Mouse (Mus musculus): ENCODE results near the gene Tjp2. TPM values are rescaled to one million over a fixed set of nuclear protein-coding genes. Genes with fewer than 3 reads are reported as not detected.

The Tjp2 gene
- polyA plus RNA-seq, 1 experiment, result 19.3 TPM

GRCm38 (mm10) chr19:24134144-24134911, 90.5 kb downstream of the Tjp2 start:
- H3K27me3 ChIP-seq (ENCODE audit: control insufficient read depth, insufficient read depth, low read length), result no peaks in the 10 kb centered on the region
- H3K4me3 ChIP-seq (ENCODE audit: control insufficient read depth, low read depth, low read length), result no peak overlapping the region
- no peaks in the 10 kb centered on the region for H3K36me3 ChIP-seq (ENCODE audit: control insufficient read depth, insufficient read depth, low read length)
- H3K4me1 ChIP-seq (ENCODE audit: control insufficient read depth, insufficient read depth, low read length), result peaks cover 3% of the 10 kb centered on the region
- H3K27ac ChIP-seq (ENCODE audit: control insufficient read depth, insufficient read depth, low read depth, low read length), result no peak overlapping the region
- no peak for TF ChIP-seq POLR2A (IDR thresholded peaks at IDR 0.05; ENCODE audit: control insufficient read depth, low read depth, low read length)
- TF ChIP-seq CTCF (IDR thresholded peaks at IDR 0.05; ENCODE audit: control insufficient read depth, insufficient read depth, insufficient replicate concordance, low read depth, low read length), result no peak

GRCm38 (mm10) chr19:24123534-24124290, 101.1 kb downstream of the Tjp2 start:
- Histone ChIP-seq H3K36me3 (ENCODE audit: control insufficient read depth, insufficient read depth, low read length) (no peaks in the 10 kb centered on the region), H3K27me3 (ENCODE audit: control insufficient read depth, insufficient read depth, low read length) (no peaks in the 10 kb centered on the region), H3K27ac (ENCODE audit: control insufficient read depth, insufficient read depth, low read depth, low read length) (no peak overlapping the region), H3K4me1 (ENCODE audit: control insufficient read depth, insufficient read depth, low read length) (no peaks in the 10 kb centered on the region), H3K4me3 (ENCODE audit: control insufficient read depth, low read depth, low read length) (no peak overlapping the region)
- no peak for TF ChIP-seq POLR2A (IDR thresholded peaks at IDR 0.05; ENCODE audit: control insufficient read depth, low read depth, low read length)

- no peaks in the 10 kb centered on the region for H3K27me3 ChIP-seq (ENCODE audit: control insufficient read depth, insufficient read depth, low read length)
- no peaks in the 10 kb centered on the region for H3K4me1 ChIP-seq (ENCODE audit: control insufficient read depth, insufficient read depth, low read length)
- H3K4me3 ChIP-seq (ENCODE audit: control insufficient read depth, low read depth, low read length), result no peak overlapping the region
- TF ChIP-seq CTCF (IDR thresholded peaks at IDR 0.05; ENCODE audit: control insufficient read depth, insufficient read depth, insufficient replicate concordance, low read depth, low read length) (no peak), POLR2A (IDR thresholded peaks at IDR 0.05; ENCODE audit: control insufficient read depth, low read depth, low read length) (no peak)
- no peaks in the 10 kb centered on the region for H3K36me3 ChIP-seq (ENCODE audit: control insufficient read depth, insufficient read depth, low read length)
- no peak overlapping the region for H3K27ac ChIP-seq (ENCODE audit: control insufficient read depth, insufficient read depth, low read depth, low read length)
Observed at GRCm38 (mm10) chr19:24123087-24123486, 101.7 kb downstream of the Tjp2 start.

GRCm38 (mm10) chr19:24122647-24123046, 102.2 kb downstream of the Tjp2 start:
- no peaks in the 10 kb centered on the region for H3K27me3 ChIP-seq (ENCODE audit: control insufficient read depth, insufficient read depth, low read length)
- no peak overlapping the region for H3K4me3 ChIP-seq (ENCODE audit: control insufficient read depth, low read depth, low read length)
- TF ChIP-seq CTCF (IDR thresholded peaks at IDR 0.05; ENCODE audit: control insufficient read depth, insufficient read depth, insufficient replicate concordance, low read depth, low read length) (no peak), POLR2A (IDR thresholded peaks at IDR 0.05; ENCODE audit: control insufficient read depth, low read depth, low read length) (no peak)
- H3K36me3 ChIP-seq (ENCODE audit: control insufficient read depth, insufficient read depth, low read length), result no peaks in the 10 kb centered on the region
- H3K4me1 ChIP-seq (ENCODE audit: control insufficient read depth, insufficient read depth, low read length), result no peaks in the 10 kb centered on the region
- H3K27ac ChIP-seq (ENCODE audit: control insufficient read depth, insufficient read depth, low read depth, low read length), result no peak overlapping the region

- no peak for TF ChIP-seq POLR2A (IDR thresholded peaks at IDR 0.05; ENCODE audit: control insufficient read depth, low read depth, low read length)
- TF ChIP-seq CTCF (IDR thresholded peaks at IDR 0.05; ENCODE audit: control insufficient read depth, insufficient read depth, insufficient replicate concordance, low read depth, low read length), result no peak
- no peak overlapping the region for H3K27ac ChIP-seq (ENCODE audit: control insufficient read depth, insufficient read depth, low read depth, low read length)
- no peaks in the 10 kb centered on the region; the same call in 1 of the 2 replicates for H3K4me1 ChIP-seq (ENCODE audit: control insufficient read depth, insufficient read depth, low read length)
- H3K27me3 ChIP-seq (ENCODE audit: control insufficient read depth, insufficient read depth, low read length), result no peaks in the 10 kb centered on the region
- H3K36me3 ChIP-seq (ENCODE audit: control insufficient read depth, insufficient read depth, low read length), result no peaks in the 10 kb centered on the region
- no peak overlapping the region for H3K4me3 ChIP-seq (ENCODE audit: control insufficient read depth, low read depth, low read length)
Observed at GRCm38 (mm10) chr19:24120811-24121210, 104.0 kb downstream of the Tjp2 start.

- Histone ChIP-seq H3K27ac (ENCODE audit: control insufficient read depth, insufficient read depth, low read depth, low read length) (no peak overlapping the region), H3K4me1 (ENCODE audit: control insufficient read depth, insufficient read depth, low read length) (no peaks in the 10 kb centered on the region; the same call in 1 of the 2 replicates), H3K4me3 (ENCODE audit: control insufficient read depth, low read depth, low read length) (no peak overlapping the region), H3K27me3 (ENCODE audit: control insufficient read depth, insufficient read depth, low read length) (no peaks in the 10 kb centered on the region), H3K36me3 (ENCODE audit: control insufficient read depth, insufficient read depth, low read length) (no peaks in the 10 kb centered on the region)
- TF ChIP-seq CTCF (IDR thresholded peaks at IDR 0.05; ENCODE audit: control insufficient read depth, insufficient read depth, insufficient replicate concordance, low read depth, low read length) (no peak), POLR2A (IDR thresholded peaks at IDR 0.05; ENCODE audit: control insufficient read depth, low read depth, low read length) (no peak)
Observed at GRCm38 (mm10) chr19:24118775-24119174, 106.1 kb downstream of the Tjp2 start.

GRCm38 (mm10) chr19:24111581-24111980, 113.2 kb downstream of the Tjp2 start:
- no peaks in the 10 kb centered on the region for H3K36me3 ChIP-seq (ENCODE audit: control insufficient read depth, insufficient read depth, low read length)
- TF ChIP-seq POLR2A (IDR thresholded peaks at IDR 0.05; ENCODE audit: control insufficient read depth, low read depth, low read length) (no peak), CTCF (IDR thresholded peaks at IDR 0.05; ENCODE audit: control insufficient read depth, insufficient read depth, insufficient replicate concordance, low read depth, low read length) (no peak)
- H3K27me3 ChIP-seq (ENCODE audit: control insufficient read depth, insufficient read depth, low read length), result no peaks in the 10 kb centered on the region
- no peaks in the 10 kb centered on the region; the same call in 1 of the 2 replicates for H3K4me1 ChIP-seq (ENCODE audit: control insufficient read depth, insufficient read depth, low read length)
- H3K4me3 ChIP-seq (ENCODE audit: control insufficient read depth, low read depth, low read length), result no peak overlapping the region
- H3K27ac ChIP-seq (ENCODE audit: control insufficient read depth, insufficient read depth, low read depth, low read length), result no peak overlapping the region

Measured in testis, adult 2 months (tissue).